Mouse (Mus musculus): ENCODE data around the gene Nrsn1.

GRCm38 (mm10) chr13:25269569-25270268 lies 583 bp downstream of the Nrsn1 start:
- TF ChIP-seq MAX (IDR thresholded peaks at IDR 0.05; ENCODE audit: low read depth) (no peak), CEBPB (IDR thresholded peaks at IDR 0.05; ENCODE audit: insufficient read depth, poor library complexity, severe bottlenecking) (no peak), TCF12 (IDR thresholded peaks at IDR 0.05; ENCODE audit: insufficient read depth, poor library complexity, severe bottlenecking) (no peak), E2F4 (IDR thresholded peaks at IDR 0.05; ENCODE audit: insufficient read depth) (no peak), MYOG (IDR thresholded peaks at IDR 0.05; ENCODE audit: control insufficient read depth in 1 of 3, insufficient read depth in 1 of 3, insufficient read length in 2 of 3, low read depth in 2 of 3) (no peak), POLR2A (IDR thresholded peaks at IDR 0.05; ENCODE audit: insufficient read length, low read depth) (no peak), TCF3 (IDR thresholded peaks at IDR 0.05; ENCODE audit: insufficient read length, low read depth) (no peak)
